Mouse (Mus musculus) bone marrow macrophage, adult 2 months (primary cell): ENCODE measurements around the gene Ppp1r9b.

Experiments
- CTCF ChIP-seq: IDR thresholded peaks from 2 replicates; pipeline ENCODE4 v1.5.1; 2012; ENCODE audit warnings: low read depth, mild to moderate bottlenecking, low read length, moderate library complexity
- POLR2A ChIP-seq: IDR thresholded peaks from 2 replicates; pipeline ENCODE4 v1.6.1; 2012; ENCODE audit warnings: mild to moderate bottlenecking, low read depth, low read length, borderline replicate concordance

DNA sequence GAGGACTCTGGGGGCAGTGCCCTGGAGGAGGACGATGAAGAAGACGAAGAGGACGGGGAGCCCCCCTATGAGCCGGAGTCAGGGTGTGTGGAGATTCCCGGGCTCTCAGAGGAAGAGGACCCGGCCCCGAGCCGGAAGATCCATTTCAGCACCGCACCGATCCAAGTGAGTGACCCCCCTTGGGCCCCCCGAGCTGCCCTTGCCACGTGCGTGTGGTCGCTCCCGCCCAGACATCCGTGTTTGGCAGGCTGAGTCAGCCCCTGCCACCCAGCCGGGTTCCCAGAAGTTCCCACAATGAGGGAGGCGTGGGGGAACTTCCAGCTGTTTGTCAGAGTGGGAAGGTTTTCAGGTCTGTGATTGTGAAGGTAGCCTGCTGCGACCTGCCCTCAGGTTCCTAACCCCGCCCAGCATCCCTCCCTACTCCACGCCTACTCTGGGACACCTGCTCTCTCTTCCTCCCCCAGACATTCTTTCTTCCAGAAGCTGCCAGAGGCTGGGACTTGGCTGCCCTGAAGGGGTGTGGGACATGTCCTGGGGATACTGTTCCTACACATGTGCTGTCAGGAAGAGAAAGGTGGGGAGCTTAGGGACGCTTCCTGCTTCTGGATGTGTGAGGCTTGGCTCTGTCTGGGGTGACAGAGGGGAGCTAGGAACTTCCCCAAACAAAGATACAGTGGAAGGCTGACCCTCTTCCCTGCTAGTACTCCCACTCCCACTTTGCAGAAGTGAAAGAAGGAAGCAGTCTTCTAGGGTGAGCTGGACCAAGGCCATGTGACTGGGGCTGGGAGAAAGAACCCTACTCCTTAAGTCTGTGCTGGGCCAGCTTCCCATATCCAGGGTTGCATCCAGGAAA lies 2.1 kb downstream of the Ppp1r9b start:
- TF ChIP-seq CTCF (no peak), POLR2A (no peak)
